ENCODE assay signal across 16 mouse cellular contexts in the genomic region with DNA sequence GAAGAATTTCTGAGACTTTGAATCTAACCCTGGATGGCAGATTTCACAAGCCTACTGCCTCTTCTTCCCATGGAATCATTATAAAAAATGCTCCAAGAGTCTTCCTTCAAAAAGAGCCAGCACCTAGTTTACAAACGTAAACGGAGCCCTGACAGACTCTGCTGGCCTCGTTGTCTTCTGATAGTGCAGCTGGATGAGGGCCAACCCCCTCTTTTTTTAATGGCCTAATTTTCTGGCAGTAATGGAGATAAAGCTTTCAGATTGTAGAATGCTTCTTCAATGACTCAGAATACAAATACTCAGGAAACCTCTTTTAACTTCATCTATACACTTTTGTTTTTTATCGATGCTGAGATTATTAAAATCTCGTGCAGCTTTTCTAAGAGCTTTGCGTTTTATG. TPM values are rescaled to one million over a fixed set of nuclear protein-coding genes. Genes with fewer than 3 reads are reported as not detected.
DNase-seq lines count a peak whose midpoint lies in the region; ATAC-seq lines count a peak whose summit lies in the region.
"Had no signal": no experiment of that assay in that cellular context is flagged by ENCODE, and none has a peak within 500 bp of the region (broad histone marks: within the 10 kb centered on the region; RNA-seq: fewer than 3 reads in every experiment).

No protein-coding gene starts in this region.

- H3K27me3 ChIP-seq in heart, embryonic 12.5 days (replicated peaks): no peaks in the 10 kb centered on the region
- peaks cover 29% of the 10 kb centered on the region; the same call in 1 of the 2 replicates for H3K27me3 ChIP-seq in midbrain, embryonic 14.5 days (ENCODE audit: control insufficient read depth, insufficient read depth, low read length)
- peaks cover 86% of the 10 kb centered on the region for H3K27me3 ChIP-seq in midbrain, embryonic 10.5 days (ENCODE audit: low read depth, poor library complexity, severe bottlenecking)
- H3K27me3 ChIP-seq: lung, embryonic 15.5 days had no signal

- no peak overlapping the region for H3K9ac ChIP-seq in heart, embryonic 12.5 days
- H3K9ac ChIP-seq in midbrain, embryonic 14.5 days (replicated peaks; ENCODE audit: low read length): no peak overlapping the region
- H3K9ac ChIP-seq: embryonic facial prominence, embryonic 15.5 days; hindbrain, embryonic 12.5 days; limb, embryonic 12.5 days; lung, embryonic 15.5 days had no signal

- H3K4me2 ChIP-seq in heart, embryonic 12.5 days: no peak overlapping the region
- H3K4me2 ChIP-seq in midbrain, embryonic 14.5 days (ENCODE audit: low read length): no peak overlapping the region
- H3K4me2 ChIP-seq: hindbrain, embryonic 12.5 days; lung, embryonic 15.5 days had no signal

- peaks cover 41% of the 10 kb centered on the region for H3K4me1 ChIP-seq in heart, embryonic 12.5 days (replicated peaks)
- peaks cover 8% of the 10 kb centered on the region; the same call in 1 of the 2 replicates for H3K4me1 ChIP-seq in midbrain, embryonic 14.5 days (ENCODE audit: control insufficient read depth, insufficient read depth, low read length)
- peaks cover 28% of the 10 kb centered on the region for H3K4me1 ChIP-seq in midbrain, embryonic 10.5 days

- H3K9me3 ChIP-seq in heart, embryonic 12.5 days (replicated peaks): no peaks in the 10 kb centered on the region
- H3K9me3 ChIP-seq in midbrain, embryonic 14.5 days (ENCODE audit: control insufficient read depth, low read length): no peaks in the 10 kb centered on the region
- no peaks in the 10 kb centered on the region for H3K9me3 ChIP-seq in midbrain, embryonic 10.5 days (replicated peaks)
- H3K9me3 ChIP-seq: embryonic facial prominence, embryonic 15.5 days; hindbrain, embryonic 12.5 days; limb, embryonic 12.5 days; lung, embryonic 15.5 days had no signal

- intact Hi-C loops in heart, postnatal 10 days (cut with DNase I): loop anchor here (10.0 kb wide), 1 partner anchor 311 kb away; no protein-coding TSS in a partner anchor

- no peak overlapping the region for H3K4me3 ChIP-seq in heart, embryonic 12.5 days
- H3K4me3 ChIP-seq in midbrain, embryonic 14.5 days (replicated peaks; ENCODE audit: low read depth, low read length): no peak overlapping the region
- H3K4me3 ChIP-seq in midbrain, embryonic 10.5 days: no peak overlapping the region
- H3K4me3 ChIP-seq: embryonic facial prominence, embryonic 15.5 days; hindbrain, embryonic 12.5 days; limb, embryonic 12.5 days; lung, embryonic 15.5 days had no signal

- 32% methylated on average over 6 of the region's 6 CpGs for WGBS in heart, embryonic 12.5 days
- WGBS in midbrain, embryonic 14.5 days: 51% methylated on average over 6 of the region's 6 CpGs
- WGBS in midbrain, embryonic 10.5 days: 58% methylated on average over 6 of the region's 6 CpGs

- no peak for ATAC-seq in heart, embryonic 12.5 days (ENCODE audit: insufficient number of reproducible peaks, low FRiP score)
- ATAC-seq in midbrain, embryonic 14.5 days (ENCODE audit: low FRiP score, low TSS enrichment): no peak
- no peak for ATAC-seq in activated CD4-positive, CD25-positive, alpha-beta regulatory T cell, adult 4 months
- ATAC-seq: midbrain, embryonic 16.5 days had no signal

- no peaks in the 10 kb centered on the region for H3K36me3 ChIP-seq in heart, embryonic 12.5 days
- no peaks in the 10 kb centered on the region for H3K36me3 ChIP-seq in midbrain, embryonic 14.5 days (ENCODE audit: control insufficient read depth, insufficient read depth, low read length)
- H3K36me3 ChIP-seq in midbrain, embryonic 10.5 days: no peaks in the 10 kb centered on the region
- H3K36me3 ChIP-seq: embryonic facial prominence, embryonic 15.5 days; hindbrain, embryonic 12.5 days; limb, embryonic 12.5 days; lung, embryonic 15.5 days had no signal

- DNase-seq in heart, adult 8-10 months (ENCODE audit: low spot score): peak; percentile 16
- DNase-seq in midbrain, embryonic 14.5 days: peak; percentile 18
- no peak for DNase-seq in midbrain, embryonic 10.5 days (ENCODE audit: low spot score)
- peak; percentile 55 for DNase-seq in adrenal gland, postnatal 25 days
- DNase-seq in heart, postnatal 10 days: peak; percentile 32 to 35
- DNase-seq in left cerebral cortex, adult 9 months (ENCODE audit: low spot score in 2 of 2): no peak

- no peak overlapping the region for H3K27ac ChIP-seq in heart, embryonic 12.5 days (ENCODE audit: poor library complexity, severe bottlenecking)
- no peak overlapping the region for H3K27ac ChIP-seq in midbrain, embryonic 14.5 days (replicated peaks; ENCODE audit: low read depth, low read length)
- no peak overlapping the region for H3K27ac ChIP-seq in midbrain, embryonic 10.5 days (replicated peaks)
- H3K27ac ChIP-seq: embryonic facial prominence, embryonic 15.5 days; hindbrain, embryonic 12.5 days; lung, embryonic 15.5 days; stomach, postnatal 0 days had no signal

RNA-seq across cellular contexts. Expression of gene Ube2u, which starts 47.6 kb away (rescaled TPM):
- total RNA-seq in heart, adult 8-10 months (2022): not detected
- polyA plus RNA-seq in heart, embryonic 12.5 days (2016; fragmentation: Nextera tagmentation; extraction: Ambion mirVana): 0.10 and 0.21 TPM in 2 replicates
- polyA plus RNA-seq in midbrain, embryonic 14.5 days (2014; fragmentation: Nextera tagmentation; extraction: Ambion mirVana): 0.26 and 0.36 TPM in 2 replicates
- polyA plus RNA-seq in midbrain, embryonic 10.5 days (2016; fragmentation: Nextera tagmentation; extraction: Ambion mirVana): 0.53 and 0.78 TPM in 2 replicates
- not detected in 2 replicates for total RNA-seq in adrenal gland, postnatal 25 days (2021)
- total RNA-seq in heart, postnatal 10 days (2021): not detected
- not detected for polyA plus RNA-seq in activated CD4-positive, CD25-positive, alpha-beta regulatory T cell, adult 4 months (2017; shearing (Covaris generic))
- total RNA-seq: neutrophil, adult 5-6 weeks had no signal
- polyA plus RNA-seq: cerebellum, adult 2 months had no signal

Comparison
In these comparisons a context has a peak if more than half of its experiments do, and no peak if none do; other contexts are left out.
1. DNase-seq: peak in heart, adult 8-10 months (single experiment), midbrain, embryonic 14.5 days (single experiment), adrenal gland, postnatal 25 days (single experiment) and heart, postnatal 10 days (2 of 2); none in midbrain, embryonic 10.5 days (single experiment) and left cerebral cortex, adult 9 months (0 of 2).